Mouse (Mus musculus) kidney, adult 18-20 months (tissue): ENCODE measurements at regions not wholly inside any gene's neighbourhood (a gene's known extent, or its start where the extent isn't known, plus 50 kb on each side); places are given as distances from the start of the nearest gene placed in this dataset.

Experiments
- DNase-seq: peaks from one replicate; pipeline ENCODE4 v3.0.0; 2021

DNA sequence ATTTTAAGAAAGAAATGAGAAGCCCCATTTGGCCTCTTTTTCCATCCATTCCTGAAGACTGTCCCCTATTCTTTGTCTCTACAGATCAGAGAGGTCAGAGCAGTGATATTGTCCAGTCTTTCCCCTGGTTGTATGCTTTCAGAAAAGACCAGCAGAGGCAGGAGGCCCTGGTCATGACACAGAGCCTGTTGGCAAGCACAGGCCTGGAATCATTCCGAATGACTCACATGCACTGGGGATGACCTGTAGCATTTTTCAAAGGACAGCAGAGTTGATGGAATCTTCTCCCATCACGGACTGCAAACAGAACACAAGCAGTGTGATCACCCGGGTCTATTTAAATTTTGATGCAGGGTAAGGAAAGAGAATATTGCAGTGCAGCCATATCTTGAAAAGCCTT lies 50.2 kb upstream of the Nxt1 start:
- DNase-seq, result peak; percentile 14

DNA sequence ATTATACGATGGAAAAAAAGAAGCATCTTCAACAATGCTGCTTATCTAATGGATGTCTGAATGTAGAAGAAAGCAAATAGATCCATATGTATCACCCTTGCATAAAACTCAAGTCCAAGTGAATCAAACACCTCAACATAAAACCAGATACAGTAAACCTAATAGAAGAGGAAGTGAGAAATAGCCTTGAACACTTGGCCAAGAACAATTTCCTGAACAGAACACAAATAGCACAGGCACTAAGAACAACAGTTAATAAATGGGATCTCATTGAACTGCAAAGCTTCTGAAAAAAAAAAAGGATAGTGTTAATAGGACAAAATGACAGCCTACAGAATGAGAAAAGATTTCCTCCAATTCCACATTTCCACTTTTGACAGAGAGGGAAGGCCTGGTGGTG lies 60.5 kb upstream of the Nxt1 start:
- no peak for DNase-seq

DNA sequence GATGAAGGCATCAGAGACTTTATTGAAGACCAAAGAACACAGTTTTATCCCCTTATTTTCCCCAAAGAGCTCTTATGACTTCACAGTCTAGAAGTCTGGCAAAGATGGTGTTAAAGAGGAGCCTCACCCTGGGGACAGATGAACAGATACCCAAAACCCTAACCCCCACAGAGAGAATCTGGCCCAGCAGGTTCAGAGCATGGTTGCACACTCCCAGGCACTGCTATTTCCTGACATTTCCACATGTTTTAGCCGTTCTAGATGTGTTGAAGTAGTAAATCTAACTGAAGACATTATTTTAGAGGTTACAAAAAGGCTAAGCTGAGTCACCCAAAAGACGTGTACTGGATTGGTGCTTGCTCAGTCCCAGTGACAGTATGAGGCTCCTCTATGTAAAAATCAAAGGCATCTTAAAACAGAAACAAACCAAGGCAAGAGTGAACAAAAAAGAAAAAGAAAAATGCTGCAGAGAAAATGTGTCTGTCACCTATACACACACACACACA lies 66.9 kb upstream of the Nxt1 start:
- no peak for DNase-seq

DNA sequence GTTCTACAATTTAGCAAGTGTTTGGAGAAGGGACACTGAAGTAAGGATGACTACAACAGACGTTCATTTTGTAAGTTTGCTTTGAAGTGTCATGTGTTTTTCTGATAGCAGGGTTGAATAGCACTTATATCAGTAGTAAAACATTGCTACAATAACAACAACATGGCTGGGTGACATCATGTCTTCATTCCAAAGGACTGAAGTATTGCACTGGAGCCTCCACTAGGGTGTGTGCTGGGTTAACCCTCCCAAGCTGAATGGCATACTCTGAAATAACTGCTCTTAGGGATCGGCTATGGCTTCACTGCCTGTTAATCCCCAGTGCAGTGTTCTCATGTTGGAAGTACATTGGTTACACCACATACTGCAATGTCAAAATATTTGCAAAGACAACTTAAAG lies 68.5 kb upstream of the Nxt1 start:
- DNase-seq, result no peak

DNA sequence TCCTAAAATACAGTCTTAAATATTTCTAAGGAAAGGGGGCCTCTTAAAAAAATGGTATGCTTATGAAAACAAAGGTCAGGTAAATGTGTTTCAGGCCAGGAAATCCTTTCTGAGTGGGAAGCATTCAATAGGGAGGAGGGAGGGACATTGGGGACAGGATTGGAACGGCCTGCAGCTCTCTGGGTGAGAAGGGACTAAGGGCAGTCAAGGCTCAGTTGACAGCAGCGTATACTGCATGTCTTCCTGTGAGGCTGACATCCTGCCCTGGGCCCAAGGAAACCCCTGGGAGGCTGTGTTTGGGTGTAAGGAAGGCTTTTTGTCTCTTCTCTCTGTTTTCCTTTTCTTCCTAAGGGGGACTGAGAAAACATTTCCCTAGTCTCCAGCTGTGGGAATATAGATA lies 69.1 kb upstream of the Nxt1 start:
- DNase-seq, result no peak

DNA sequence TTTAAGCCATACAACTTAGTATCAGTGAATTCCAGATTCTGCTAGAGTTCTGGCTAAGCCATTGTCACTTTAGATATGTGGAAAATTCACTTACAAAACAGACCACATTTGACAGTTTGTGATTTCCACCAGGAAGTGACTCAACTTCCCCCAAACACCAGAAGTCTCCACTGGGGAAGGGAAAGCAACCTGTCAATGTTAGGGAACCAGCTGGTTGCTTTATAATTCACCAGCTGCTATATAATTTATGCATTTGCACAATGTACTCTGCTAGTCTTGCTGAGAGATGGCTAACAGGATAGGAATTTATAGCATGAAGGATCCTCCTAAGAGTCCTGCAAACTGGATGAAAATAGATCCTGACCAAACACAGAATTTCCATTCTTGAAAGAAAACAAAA lies 72.9 kb upstream of the Nxt1 start:
- no peak for DNase-seq

DNA sequence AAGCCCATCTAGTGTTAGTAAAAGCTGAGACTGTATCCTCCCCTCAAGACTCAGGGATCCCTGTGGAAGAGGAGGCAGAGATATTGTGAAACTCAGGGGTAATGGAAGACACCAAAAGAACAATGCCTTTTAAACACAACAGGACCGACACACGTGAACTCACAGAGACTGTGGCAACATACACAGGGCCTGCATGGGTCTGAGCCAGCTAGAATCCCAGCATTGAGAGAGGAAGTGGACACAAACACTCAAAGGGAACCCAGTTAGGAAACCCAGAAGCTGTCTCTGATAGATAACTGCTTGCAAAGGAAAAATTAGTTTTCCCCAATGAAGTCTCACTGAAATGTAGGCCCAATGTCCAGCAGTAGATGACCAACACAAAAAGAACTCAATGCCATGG lies 75.4 kb upstream of the Nxt1 start:
- no peak for DNase-seq

DNA sequence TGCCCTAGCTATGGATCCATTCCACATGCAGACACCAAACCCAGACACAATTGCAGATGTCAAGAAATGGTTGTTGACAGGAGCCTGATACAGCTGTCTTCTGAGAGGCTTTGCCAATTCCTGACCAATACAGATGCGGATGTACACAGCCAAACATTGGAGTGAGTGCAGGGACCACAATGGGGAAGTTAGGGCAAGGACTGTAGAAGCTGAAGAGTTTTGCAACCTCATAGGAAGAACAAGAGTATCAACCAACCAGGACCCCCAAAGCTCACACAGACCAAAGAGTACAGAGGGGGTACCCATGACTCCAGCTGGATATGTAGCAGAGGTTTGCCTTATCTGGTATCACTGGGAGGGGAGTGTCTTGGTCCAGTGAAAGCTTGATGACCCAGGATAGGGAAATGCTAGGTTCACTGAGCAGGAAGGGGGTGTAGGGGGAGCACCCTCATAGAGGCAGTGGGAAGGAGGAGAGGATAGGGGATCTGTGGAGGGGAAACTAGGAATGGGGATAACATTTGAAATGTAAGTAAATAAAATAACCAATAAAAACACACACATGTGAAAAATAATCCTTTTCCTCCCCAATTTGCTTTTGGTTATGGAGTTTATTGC lies 86.6 kb upstream of the Nxt1 start:
- no peak for DNase-seq

DNA sequence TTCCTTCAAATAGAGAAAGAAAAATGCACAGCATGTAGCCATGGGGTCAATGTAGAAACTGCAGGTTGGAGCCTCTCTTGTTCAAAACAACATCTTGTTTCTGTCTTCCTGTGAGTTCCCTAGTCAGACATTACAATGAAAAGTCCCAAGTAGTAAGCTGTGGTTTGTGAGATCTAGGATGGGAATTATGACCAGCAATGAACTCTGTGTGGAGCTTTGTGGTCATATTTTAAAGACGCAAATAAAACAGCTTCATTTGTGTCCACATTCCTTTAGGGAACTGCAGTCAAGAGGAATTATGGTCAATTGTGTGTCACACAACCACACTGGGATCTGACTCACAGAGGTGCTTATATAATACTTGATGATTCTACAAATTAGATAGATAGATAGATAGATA lies 90.2 kb upstream of the Nxt1 start:
- DNase-seq, result no peak

DNA sequence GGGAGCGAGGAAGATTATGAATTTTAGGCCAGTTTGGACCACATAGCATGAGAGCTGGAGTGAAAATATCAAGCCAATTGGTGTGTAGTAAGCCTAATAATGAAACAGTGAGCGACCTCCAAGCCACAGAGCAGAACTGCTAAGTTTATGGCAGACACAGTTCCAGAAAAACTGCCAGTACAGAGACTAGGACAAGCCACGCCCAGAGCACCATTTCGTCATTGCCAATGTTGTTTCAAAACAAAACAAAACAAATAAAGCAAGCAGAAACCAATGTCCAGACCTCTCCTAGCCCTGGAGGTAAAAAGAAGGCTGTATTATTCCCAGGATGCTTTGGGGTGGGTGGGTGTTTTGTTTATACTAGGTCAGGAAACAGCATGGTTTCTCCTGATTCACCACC lies 90.7 kb upstream of the Nxt1 start:
- DNase-seq, result no peak

DNA sequence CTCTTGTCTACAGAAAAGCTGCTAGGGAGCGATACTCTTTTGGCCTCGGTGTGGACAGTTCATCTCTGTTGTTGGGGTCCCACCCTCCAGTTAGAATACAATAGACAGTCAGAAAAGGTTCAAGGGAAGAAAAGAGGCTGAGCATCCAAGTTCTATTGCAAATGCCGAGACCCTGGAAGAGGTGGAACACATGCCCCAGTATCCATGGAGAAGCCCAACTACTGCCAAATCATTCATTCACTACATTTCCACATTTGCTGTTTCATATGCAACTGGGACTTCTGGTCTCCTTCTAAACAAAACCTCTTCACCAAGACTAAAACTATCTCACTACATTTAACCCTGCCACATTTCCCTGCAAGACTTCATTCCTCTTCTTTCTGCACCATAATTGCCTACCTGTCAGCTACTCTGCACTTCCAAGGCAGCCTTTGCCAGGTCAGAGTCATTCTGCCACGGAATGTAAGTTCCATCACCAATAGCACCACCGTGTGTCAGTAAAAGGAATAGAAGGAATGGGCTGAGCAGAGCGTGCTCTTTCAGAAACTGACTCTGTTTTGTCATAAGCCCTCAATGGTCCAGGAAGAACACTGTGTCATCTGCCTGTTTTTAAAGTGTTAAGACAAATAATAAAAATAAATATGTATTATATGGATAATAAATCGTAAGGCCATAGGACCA lies 92.0 kb upstream of the Nxt1 start:
- DNase-seq, result peak; percentile 23

DNA sequence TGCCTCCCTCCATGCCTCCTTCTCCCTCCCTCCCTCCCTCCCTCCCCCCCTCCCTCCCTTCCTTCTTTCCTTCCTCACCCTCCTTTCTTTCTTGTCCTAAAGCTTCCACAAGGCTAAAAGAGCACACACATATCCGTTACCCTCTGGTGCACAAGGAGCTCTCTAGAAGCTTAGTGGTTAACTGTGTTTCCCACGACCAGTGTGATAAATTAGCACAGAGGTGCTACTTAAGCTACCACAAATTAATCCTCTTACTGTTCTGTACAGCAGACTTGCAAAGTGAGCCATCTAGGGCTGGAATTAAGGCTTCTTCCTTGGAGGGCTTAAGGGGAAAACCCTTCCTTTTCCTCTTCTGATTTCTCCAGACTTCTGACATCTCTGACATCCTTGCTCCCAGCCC lies 92.8 kb upstream of the Nxt1 start:
- no peak for DNase-seq

DNA sequence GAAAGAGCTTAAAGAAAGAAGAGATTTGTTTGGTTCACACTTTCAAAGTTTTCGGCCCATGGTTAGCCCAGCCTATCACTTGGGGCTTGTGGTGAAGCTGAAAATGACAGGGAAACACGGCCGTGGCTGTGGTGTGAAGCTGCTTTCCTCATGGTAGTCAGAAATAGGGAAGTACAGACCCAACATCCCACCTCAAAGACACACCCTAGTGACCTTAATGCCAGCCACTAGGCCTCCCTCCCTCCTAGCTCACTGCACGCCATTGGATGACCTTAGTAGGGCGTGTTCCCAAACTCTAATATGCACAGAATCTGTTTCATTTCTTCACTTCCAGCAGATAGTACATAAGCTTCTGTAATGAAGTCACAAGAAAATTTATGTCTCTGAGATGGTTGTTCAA lies 93.4 kb upstream of the Nxt1 start:
- no peak for DNase-seq

DNA sequence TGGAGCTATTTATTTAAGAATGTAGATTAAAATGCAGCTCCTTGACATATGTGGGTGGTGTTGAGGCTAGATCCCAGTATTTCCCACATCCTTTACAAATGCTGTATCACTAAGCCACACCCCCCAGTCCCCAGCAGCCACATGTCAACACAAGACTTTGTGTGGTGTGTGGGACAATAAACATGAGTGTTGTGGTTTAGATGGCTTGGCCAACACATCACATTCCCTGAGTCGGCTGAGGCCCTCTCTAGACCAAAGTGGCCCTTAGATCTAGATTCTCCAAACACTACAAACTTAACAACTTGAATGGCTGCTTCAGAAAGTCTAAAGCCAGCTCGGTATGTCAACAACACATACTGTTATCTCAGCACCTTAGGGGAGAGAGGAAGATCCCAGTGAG lies 94.2 kb upstream of the Nxt1 start:
- no peak for DNase-seq

DNA sequence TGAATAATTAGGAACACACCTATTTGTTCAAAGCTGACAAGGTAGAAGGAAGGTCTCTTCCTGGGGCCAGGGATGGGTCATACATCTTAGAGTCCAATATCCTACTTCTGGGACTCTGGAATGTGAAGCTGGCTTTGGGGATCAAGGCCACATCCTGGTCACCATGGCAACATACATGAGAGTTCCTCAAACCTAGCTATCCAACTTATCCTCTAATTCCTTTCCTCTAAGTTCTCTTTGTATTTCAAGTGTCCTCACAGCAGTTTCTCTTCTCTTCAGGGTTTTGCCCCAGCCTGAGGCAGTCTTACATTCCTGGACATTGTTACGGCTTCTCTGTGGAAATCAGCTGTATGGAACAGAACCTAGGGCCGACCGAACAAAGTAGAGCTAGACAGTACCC lies 97.0 kb upstream of the Nxt1 start:
- DNase-seq, result no peak

DNA sequence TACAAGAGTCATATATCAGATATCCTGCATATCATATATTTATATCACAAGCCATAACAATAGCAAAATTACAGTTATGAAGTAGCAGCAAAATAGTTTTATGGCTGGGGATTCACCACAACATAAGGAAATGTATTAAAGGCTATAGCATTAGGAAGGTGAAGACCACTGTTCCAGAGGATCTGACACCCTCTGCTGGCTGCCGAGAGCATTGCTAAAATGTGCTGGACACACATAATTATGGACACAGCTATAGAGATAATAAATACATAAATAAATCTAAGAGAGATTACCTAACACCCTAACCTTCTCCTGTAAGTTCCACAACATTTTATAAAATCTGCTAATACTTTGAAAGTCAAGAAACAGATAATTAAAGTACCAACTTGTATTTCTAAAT lies 100.2 kb upstream of the Nxt1 start:
- peak; percentile 72 for DNase-seq

DNA sequence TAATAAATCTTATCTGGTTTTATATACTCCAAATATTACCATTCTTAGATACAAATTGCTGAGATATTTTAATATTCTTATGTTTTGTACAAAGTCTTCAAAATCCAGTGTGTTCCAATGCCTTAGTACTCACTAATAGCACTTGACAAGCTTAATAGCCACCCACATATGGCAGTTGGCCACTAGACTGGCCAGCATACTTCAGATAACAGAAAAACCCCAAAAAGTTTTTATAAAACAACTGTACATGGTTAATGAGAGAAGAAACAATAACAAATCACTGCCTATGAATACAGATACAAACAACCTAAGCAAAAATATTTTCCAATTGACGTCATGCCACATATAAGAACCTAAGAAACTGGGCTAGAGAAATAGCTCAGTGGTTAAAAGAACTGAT lies 100.8 kb upstream of the Nxt1 start:
- DNase-seq, result no peak

DNA sequence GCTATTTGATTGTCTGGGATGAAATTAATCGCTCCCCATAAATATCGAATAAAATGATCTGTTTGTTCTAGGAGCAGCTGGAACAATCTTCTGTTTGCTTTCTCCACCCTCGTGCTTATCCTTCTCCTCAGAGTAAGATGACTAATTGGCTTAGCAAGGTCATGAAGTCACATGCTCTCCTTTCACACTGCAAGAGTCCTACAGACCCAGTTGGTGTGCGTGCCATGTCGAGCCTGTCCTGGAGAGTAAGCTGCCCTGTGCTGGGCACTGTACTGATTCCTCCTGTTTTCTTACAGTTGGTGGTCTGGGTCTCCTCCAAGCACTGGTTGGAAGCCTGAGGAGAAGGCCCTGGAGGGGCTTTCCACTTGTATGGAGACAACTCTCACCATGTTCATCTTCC lies 101.4 kb upstream of the Nxt1 start:
- no peak for DNase-seq

DNA sequence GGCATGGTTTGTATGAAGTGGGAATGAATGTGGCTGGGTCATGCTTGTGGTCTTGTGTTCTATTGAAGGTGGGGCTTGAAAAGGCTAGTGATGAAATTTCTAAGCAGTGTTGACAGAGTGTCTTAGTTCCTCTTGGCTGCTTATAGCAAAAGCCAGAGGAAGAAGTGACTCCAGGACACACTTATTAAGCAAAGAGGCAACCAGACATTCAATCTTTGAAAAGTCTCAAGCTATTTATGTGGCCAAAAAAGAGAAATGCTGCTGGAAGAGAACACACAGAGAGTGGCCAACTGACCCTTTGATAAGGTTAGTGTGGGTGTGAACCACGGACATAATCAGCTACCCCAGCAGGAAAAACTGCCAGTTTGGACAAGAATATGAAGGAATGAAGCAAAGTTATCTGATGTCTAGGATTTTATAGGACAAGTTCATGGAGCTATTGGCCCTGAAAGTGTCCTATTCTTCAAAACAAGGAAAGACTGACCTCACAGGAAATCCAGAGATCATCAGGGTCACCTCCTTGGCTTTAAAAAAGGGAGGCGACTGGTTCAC lies 104.4 kb upstream of the Nxt1 start:
- no peak for DNase-seq

DNA sequence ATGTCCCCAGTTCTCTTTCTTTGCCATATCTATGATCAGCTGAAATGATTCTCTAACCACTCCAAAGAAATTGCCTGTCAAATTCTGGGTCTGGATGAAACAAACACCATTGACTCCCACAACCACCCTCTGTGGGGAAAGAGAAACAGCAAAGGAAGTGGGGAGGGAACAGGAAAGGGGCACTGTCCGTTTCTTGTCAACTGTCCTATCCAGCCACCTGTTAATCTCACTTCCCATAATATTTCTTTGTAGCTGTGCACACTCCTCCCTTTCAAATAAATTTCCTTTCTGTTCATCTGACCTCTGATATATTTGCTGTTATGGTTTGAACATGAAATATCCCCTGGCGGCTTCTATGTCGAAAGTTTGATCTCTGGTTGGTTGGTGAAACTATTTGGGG lies 109.0 kb upstream of the Nxt1 start:
- DNase-seq, result no peak

DNA sequence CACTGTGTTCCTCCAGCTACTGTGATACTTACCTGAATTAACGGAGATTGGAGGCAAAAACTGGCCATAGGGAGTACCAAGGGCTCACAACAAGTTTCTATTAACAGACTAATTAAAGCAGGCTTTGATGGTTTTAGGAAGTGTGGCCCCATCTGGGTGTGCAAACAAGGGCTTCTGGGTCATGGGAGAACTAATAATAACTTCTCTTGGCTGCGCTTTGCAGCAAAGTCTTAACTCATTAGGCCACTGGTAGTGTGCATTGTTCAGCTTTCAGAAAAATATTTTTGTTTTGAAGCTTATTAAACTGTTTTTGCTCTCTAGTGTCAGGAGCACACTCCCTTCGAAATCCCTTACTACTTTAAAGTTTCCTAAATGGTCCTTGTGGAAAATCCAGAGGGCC lies 110.4 kb upstream of the Nxt1 start:
- DNase-seq, result no peak

DNA sequence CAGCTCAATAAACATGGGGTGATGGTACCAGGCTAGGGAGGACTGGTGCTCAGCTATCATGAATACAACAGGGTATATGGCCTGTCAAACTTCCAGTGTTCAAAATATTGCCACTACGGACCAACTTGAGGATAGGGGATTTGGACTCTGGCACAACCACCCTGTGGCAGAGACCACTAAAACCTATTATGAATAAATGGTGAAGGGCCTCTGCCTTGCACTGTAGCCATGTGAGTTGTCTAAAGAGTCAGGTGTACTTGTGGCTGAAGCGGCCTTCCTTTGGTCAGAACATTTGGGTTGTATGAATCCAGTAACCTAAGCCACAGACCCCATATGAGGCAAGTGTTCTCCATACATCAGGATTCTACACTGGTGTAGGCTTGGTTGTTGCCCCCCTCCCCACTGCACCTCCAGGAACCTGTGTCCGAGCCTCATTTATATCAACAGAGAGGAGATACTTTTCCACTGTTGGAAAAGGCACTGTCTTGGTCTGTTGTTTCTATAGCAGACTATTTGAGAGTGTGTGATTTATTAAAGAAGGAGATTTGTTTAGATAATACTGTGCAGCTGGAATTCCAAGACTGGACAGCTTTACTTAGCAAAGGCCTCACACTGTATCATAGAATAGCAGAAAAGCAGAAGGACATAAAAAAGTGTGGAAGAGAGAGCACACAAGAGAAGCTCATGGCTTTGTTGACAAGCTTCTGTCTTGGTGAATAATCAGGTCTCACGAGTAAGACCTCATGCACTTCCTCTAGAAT lies 112.2 kb upstream of the Nxt1 start:
- DNase-seq, result no peak

DNA sequence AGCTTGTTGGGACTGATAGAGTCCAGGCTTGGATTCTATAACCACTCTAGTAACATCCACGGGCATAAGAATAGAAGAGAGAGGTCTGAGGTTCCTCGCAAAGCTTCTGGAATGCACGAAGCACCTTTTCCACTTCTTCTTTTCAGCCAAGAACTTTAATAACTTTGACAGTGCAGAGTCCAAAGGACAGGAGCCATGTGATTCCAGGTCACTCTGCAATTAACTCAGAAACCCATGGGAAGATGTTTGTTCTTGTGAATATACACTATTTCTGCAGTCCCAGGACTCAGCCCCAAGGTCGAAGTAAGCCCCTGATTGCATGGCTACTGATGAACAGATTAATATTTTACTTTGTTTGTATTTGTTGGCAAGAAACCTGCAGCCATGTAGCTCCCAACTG lies 113.0 kb upstream of the Nxt1 start:
- DNase-seq, result peak; percentile 61

DNA sequence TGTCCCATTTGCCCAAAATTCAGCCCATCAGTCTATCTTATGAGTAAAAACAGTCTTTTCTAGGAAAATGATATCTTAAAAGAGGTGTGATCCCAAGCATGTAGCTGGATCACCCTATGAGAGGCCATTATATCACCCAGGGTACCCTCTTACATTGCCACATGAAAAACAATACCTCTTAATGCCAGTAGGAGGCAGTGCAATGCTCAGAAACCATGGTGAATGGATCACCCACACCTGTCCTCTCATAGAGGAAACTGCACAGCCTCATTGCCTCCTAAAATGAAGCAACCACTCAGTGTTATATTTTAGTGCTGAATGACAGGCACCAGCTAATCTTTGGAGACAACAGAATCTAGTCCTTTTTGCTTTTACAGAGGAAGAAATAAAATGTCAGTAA lies 114.0 kb upstream of the Nxt1 start:
- DNase-seq, result no peak
